Comparison of ENCODE assay signal across 18 mouse cellular contexts in genomic region chr17:33935422-33936055, GRCm38 (mm10).
"Had no signal": no experiment of that assay in that cellular context is flagged by ENCODE, and none has a peak within 500 bp of the region (broad histone marks: within the 10 kb centered on the region; RNA-seq: fewer than 3 reads in every experiment).

No protein-coding gene starts in this region.

- DNase-seq: kidney, adult 2 months; kidney, postnatal 25 days; left cerebral cortex, postnatal 4 days; liver; lung, adult 18-20 months; lung, postnatal 10 days; lung, postnatal 36 days; right cerebral cortex, postnatal 4 days; thymus, adult 18-20 months had no signal

- H3K27ac ChIP-seq: kidney, postnatal 0 days; limb, embryonic 13.5 days; liver, embryonic 12.5 days; liver, embryonic 15.5 days; lung, embryonic 15.5 days; midbrain, embryonic 13.5 days; neural tube, embryonic 13.5 days; stomach, postnatal 0 days had no signal

- H3K9ac ChIP-seq: limb, embryonic 13.5 days; liver, embryonic 12.5 days; liver, embryonic 15.5 days; lung, embryonic 15.5 days; midbrain, embryonic 13.5 days; neural tube, embryonic 13.5 days had no signal

- H3K9me3 ChIP-seq: limb, embryonic 13.5 days; liver, embryonic 12.5 days; liver, embryonic 15.5 days; lung, embryonic 15.5 days; midbrain, embryonic 13.5 days; neural tube, embryonic 13.5 days had no signal

- ATAC-seq: intestine, embryonic 16.5 days; liver, embryonic 12.5 days; midbrain, embryonic 13.5 days had no signal

- H3K27me3 ChIP-seq: limb, embryonic 13.5 days; liver, embryonic 12.5 days; liver, embryonic 15.5 days; lung, embryonic 15.5 days; midbrain, embryonic 13.5 days; neural tube, embryonic 13.5 days had no signal

- H3K4me2 ChIP-seq: limb, embryonic 13.5 days; liver, embryonic 12.5 days; liver, embryonic 15.5 days; lung, embryonic 15.5 days; midbrain, embryonic 13.5 days; neural tube, embryonic 13.5 days had no signal

- H3K4me3 ChIP-seq: limb, embryonic 13.5 days; liver, embryonic 12.5 days; liver, embryonic 15.5 days; lung, embryonic 15.5 days; midbrain, embryonic 13.5 days; neural tube, embryonic 13.5 days had no signal
